Mouse (Mus musculus) stomach, postnatal 0 days (tissue): ENCODE measurements around the gene Gse1. TPM values are rescaled to one million over a fixed set of nuclear protein-coding genes. Genes with fewer than 3 reads are reported as not detected.
A peak's percentile ranks its signal among the peaks of the same experiment; 100 is the strongest.

Source experiments
- ATAC-seq: fragments of 200-750 bp; cut with Nextera tagmentation; 2 replicates; pipeline ENCODE4 v1.8.0; 2017; ENCODE audit not compliant: low FRiP score, low TSS enrichment
- DNase-seq: peaks from one replicate; pipeline ENCODE4 v3.0.0-alpha.2; 2016; ENCODE audit warnings: low spot score
- H3K27ac ChIP-seq: fragments of 300-500 bp; sonication (generic); replicated peaks from 2 replicates; pipeline ENCODE4 v1.5.1; 2014; ENCODE audit warnings: mild to moderate bottlenecking, control low read depth
- H3K27me3 ChIP-seq: fragments of 300-500 bp; sonication (generic); 2 replicates; pipeline ENCODE4 v1.6.1; 2014; ENCODE audit warnings: low read length; ENCODE audit not compliant: control insufficient read depth, insufficient read depth
- H3K36me3 ChIP-seq: fragments of 300-500 bp; sonication (generic); 2 replicates; pipeline ENCODE4 v1.6.1; 2014; ENCODE audit warnings: low read length, mixed read lengths; ENCODE audit not compliant: control insufficient read depth, insufficient read depth
- H3K4me1 ChIP-seq: fragments of 300-500 bp; sonication (generic); replicated peaks from 2 replicates; pipeline ENCODE4 v1.6.1; 2014; ENCODE audit warnings: antibody characterized with exemption; ENCODE audit not compliant: control insufficient read depth, insufficient read depth
- H3K4me2 ChIP-seq: fragments of 300-500 bp; sonication (generic); replicated peaks from 2 replicates; pipeline ENCODE4 v1.6.1; 2014; ENCODE audit warnings: low read depth, mild to moderate bottlenecking, control low read depth, moderate library complexity
- H3K4me3 ChIP-seq: fragments of 300-500 bp; sonication (generic); 2 replicates; pipeline ENCODE4 v1.5.1; 2014; ENCODE audit warnings: low read depth, low read length, control low read depth
- H3K9ac ChIP-seq: fragments of 300-500 bp; sonication (generic); 2 replicates; pipeline ENCODE4 v1.6.1; 2014; ENCODE audit warnings: mild to moderate bottlenecking, low read length, control low read depth, mixed read lengths
- H3K9me3 ChIP-seq: fragments of 300-500 bp; sonication (generic); 2 replicates; pipeline ENCODE4 v1.6.1; 2016; ENCODE audit warnings: low read length; ENCODE audit not compliant: control insufficient read depth
- CTCF ChIP-seq: IDR thresholded peaks from 2 replicates; pipeline ENCODE4 v1.5.1; 2016; ENCODE audit warnings: antibody characterized with exemption, low read depth, mild to moderate bottlenecking, moderate library complexity
- EP300 ChIP-seq: optimal IDR thresholded peaks from 2 replicates; pipeline ENCODE3; 2016; ENCODE audit warnings: antibody characterized with exemption
- WGBS: fragments of 180-500 bp; shearing (Covaris S2); extraction: QIAGEN DNeasy Blood & Tissue Kit; methylation state at CpG from one replicate; pipeline ENCODE4 v1.1.7; 2014; 5-methylcytosine and 5-hydroxymethylcytosine counted together
- polyA plus RNA-seq: library from polyadenylated mRNA; unstranded; fragments of >200 nt; fragmentation: Nextera tagmentation; extraction: Ambion mirVana; gene quantifications from 2 replicates; pipeline ENCODE4 v1.2.1, GENCODE M21; 2015

The Gse1 gene
- polyA plus RNA-seq, 1 experiment from 2014 or later, result 6.4 TPM

GRCm38 (mm10) chr8:120560535-120560934 is 332.3 kb downstream of the Gse1 start:
- WGBS, result 90% methylated on average over 5 of the region's 5 CpGs
- Histone ChIP-seq H3K4me1 (peaks cover 7% of the 10 kb centered on the region), H3K36me3 (no peaks in the 10 kb centered on the region; the same call in 1 of the 2 replicates), H3K9me3 (no peaks in the 10 kb centered on the region), H3K4me3 (no peak overlapping the region), H3K27me3 (no peaks in the 10 kb centered on the region), H3K9ac (no peak overlapping the region), H3K4me2 (no peak overlapping the region), H3K27ac (no peak overlapping the region)
- DNase-seq, result no peak
- ATAC-seq, result no peak
- TF ChIP-seq CTCF, result no peak
- TF ChIP-seq EP300, result no peak

- no peaks in the 10 kb centered on the region for H3K27me3 ChIP-seq
- no peaks in the 10 kb centered on the region for H3K9me3 ChIP-seq
- 77% methylated on average over 22 of the region's 22 CpGs for WGBS
- no peak overlapping the region for H3K4me3 ChIP-seq
- H3K36me3 ChIP-seq, result no peaks in the 10 kb centered on the region; the same call in 1 of the 2 replicates
- H3K4me2 ChIP-seq, result no peak overlapping the region
- ATAC-seq (no peak), DNase-seq (peak; percentile 54)
- H3K4me1 ChIP-seq, result peaks cover 7% of the 10 kb centered on the region
- TF ChIP-seq EP300 (no peak), CTCF (peak; percentile 70)
- H3K27ac ChIP-seq, result no peak overlapping the region
- no peak overlapping the region for H3K9ac ChIP-seq
These were observed 333.5 kb downstream of the Gse1 start for GRCm38 (mm10) chr8:120561539-120562435.

GRCm38 (mm10) chr8:120562680-120563347 is 334.6 kb downstream of the Gse1 start:
- 84% methylated on average over 18 of the region's 18 CpGs for whole genome bisulfite sequencing
- H3K9ac ChIP-seq, result no peak overlapping the region
- H3K4me2 ChIP-seq, result no peak overlapping the region
- no peak for ATAC-seq
- TF ChIP-seq EP300 (no peak), CTCF (no peak)
- H3K4me3 ChIP-seq, result no peak overlapping the region
- no peaks in the 10 kb centered on the region for H3K27me3 ChIP-seq
- H3K27ac ChIP-seq, result peak overlapping the region; percentile 61
- no peaks in the 10 kb centered on the region for H3K9me3 ChIP-seq
- H3K4me1 ChIP-seq, result peaks cover 7% of the 10 kb centered on the region
- H3K36me3 ChIP-seq, result peaks cover 7% of the 10 kb centered on the region
- DNase-seq, result no peak

- Histone ChIP-seq H3K4me2 (no peak overlapping the region), H3K9ac (no peak overlapping the region)
- DNase-seq, result no peak
These were observed 335.1 kb downstream of the Gse1 start for GRCm38 (mm10) chr8:120563348-120563724.

GRCm38 (mm10) chr8:120563851-120564837 is 335.9 kb downstream of the Gse1 start:
- Histone ChIP-seq H3K27ac (peak overlapping the region; percentile 65), H3K9ac (no peak overlapping the region), H3K4me1 (peaks cover 7% of the 10 kb centered on the region), H3K9me3 (no peaks in the 10 kb centered on the region), H3K27me3 (no peaks in the 10 kb centered on the region), H3K4me3 (no peak overlapping the region), H3K4me2 (no peak overlapping the region), H3K36me3 (peaks cover 15% of the 10 kb centered on the region)
- peak; percentile 52 for TF ChIP-seq CTCF
- TF ChIP-seq EP300, result no peak
- DNase-seq, result peak; percentile 66
- ATAC-seq, result peak; percentile 65
- 25% methylated on average over 20 of the region's 20 CpGs for WGBS

More at GRCm38 (mm10) chr8:120563348-120563724, 335.1 kb downstream of the Gse1 start:
- TF ChIP-seq EP300 (no peak), CTCF (no peak)
- 32% methylated on average over 8 of the region's 8 CpGs for whole genome bisulfite sequencing
- Histone ChIP-seq H3K4me1 (peaks cover 7% of the 10 kb centered on the region), H3K27ac (peak overlapping the region; percentile 61), H3K9me3 (no peaks in the 10 kb centered on the region), H3K27me3 (no peaks in the 10 kb centered on the region), H3K4me3 (no peak overlapping the region), H3K36me3 (peaks cover 9% of the 10 kb centered on the region)
- no peak; the same call in 1 of the 2 replicates for ATAC-seq
